Mouse (Mus musculus) hindbrain, embryonic 13.5 days (tissue): ENCODE data around the gene 4930467E23Rik. TPM values are rescaled to one million over a fixed set of nuclear protein-coding genes. Genes with fewer than 3 reads are reported as not detected.

Source experiments
- polyA plus RNA-seq: library from polyadenylated mRNA; unstranded; fragments of >200 nt; fragmentation: Nextera tagmentation; extraction: Ambion mirVana; gene quantifications from 2 replicates; pipeline ENCODE4 v1.2.1, GENCODE M21; 2015

Gene 4930467E23Rik
- polyA plus RNA-seq, 1 experiment from 2014 or later, result not detected

Other genes starting within 250 kb of the 4930467E23Rik start
- gene Defb7, start 234.5 kb upstream of the 4930467E23Rik start, polyA plus RNA-seq, result not detected in 2 replicates
- not detected in 2 replicates for gene Gm31371, start 173.8 kb downstream of the 4930467E23Rik start, polyA plus RNA-seq